Mouse (Mus musculus) embryonic facial prominence, embryonic 15.5 days (tissue): ENCODE data around the gene Il31ra. TPM values are rescaled to one million over a fixed set of nuclear protein-coding genes. Genes with fewer than 3 reads are reported as not detected.

Experiments used
- ATAC-seq: fragments of 200-750 bp; cut with Nextera tagmentation; 2 replicates; pipeline ENCODE4 v1.8.0; 2017; ENCODE audit warnings: low read depth, moderate TSS enrichment; ENCODE audit not compliant: insufficient number of reproducible peaks, low FRiP score, low TSS enrichment
- H3K27ac ChIP-seq: fragments of 300-500 bp; sonication (generic); replicated peaks from 2 replicates; pipeline ENCODE4 v1.5.1; 2015; ENCODE audit warnings: mild to moderate bottlenecking, inconsistent platforms
- H3K27me3 ChIP-seq: fragments of 300-500 bp; sonication (generic); 2 replicates; pipeline ENCODE4 v1.6.1; 2015; ENCODE audit warnings: inconsistent platforms
- H3K36me3 ChIP-seq: fragments of 300-500 bp; sonication (generic); 2 replicates; pipeline ENCODE4 v1.6.1; 2015; ENCODE audit warnings: mild to moderate bottlenecking, inconsistent platforms
- H3K4me1 ChIP-seq: fragments of 300-500 bp; sonication (generic); 2 replicates; pipeline ENCODE4 v1.6.1; 2015; ENCODE audit warnings: inconsistent platforms
- H3K4me2 ChIP-seq: fragments of 300-500 bp; sonication (generic); replicated peaks from 2 replicates; pipeline ENCODE4 v1.6.1; 2015; ENCODE audit warnings: mild to moderate bottlenecking, inconsistent platforms
- H3K4me3 ChIP-seq: fragments of 300-500 bp; sonication (generic); replicated peaks from 2 replicates; pipeline ENCODE4 v1.5.1; 2015; ENCODE audit warnings: mild to moderate bottlenecking, inconsistent platforms
- H3K9ac ChIP-seq: fragments of 300-500 bp; sonication (generic); 2 replicates; pipeline ENCODE4 v1.6.1; 2015; ENCODE audit warnings: inconsistent platforms
- H3K9me3 ChIP-seq: fragments of 300-500 bp; sonication (generic); replicated peaks from 2 replicates; pipeline ENCODE4 v1.6.1; 2016; ENCODE audit warnings: inconsistent platforms
- WGBS: fragments of 180-500 bp; shearing (Covaris S2); methylation state at CpG from one replicate; pipeline ENCODE4 v1.1.7; 2015; 5-methylcytosine and 5-hydroxymethylcytosine counted together
- polyA plus RNA-seq: library from polyadenylated mRNA; unstranded; fragments of >200 nt; fragmentation: Nextera tagmentation; extraction: Ambion mirVana; gene quantifications from 2 replicates; pipeline ENCODE4 v1.2.1, GENCODE M21; 2015

Il31ra gene
- polyA plus RNA-seq, 1 experiment from 2014 or later = 0.32 TPM

GRCm38 (mm10) chr13:112506766-112507165, 87.4 kb downstream of the Il31ra start:
- Histone ChIP-seq H3K27me3 (no peaks in the 10 kb centered on the region), H3K9me3 (no peaks in the 10 kb centered on the region), H3K4me2 (no peak overlapping the region), H3K9ac (no peak overlapping the region), H3K4me1 (no peaks in the 10 kb centered on the region), H3K36me3 (peaks cover 52% of the 10 kb centered on the region), H3K27ac (no peak overlapping the region), H3K4me3 (no peak overlapping the region)
- ATAC-seq = no peak
- WGBS = 69% methylated on average over 13 of the region's 13 CpGs

- no peak for ATAC-seq
- Histone ChIP-seq H3K36me3 (peaks cover 64% of the 10 kb centered on the region), H3K4me1 (no peaks in the 10 kb centered on the region), H3K9me3 (no peaks in the 10 kb centered on the region), H3K27me3 (no peaks in the 10 kb centered on the region), H3K4me3 (no peak overlapping the region), H3K9ac (no peak overlapping the region), H3K4me2 (no peak overlapping the region), H3K27ac (no peak overlapping the region)
- WGBS = 86% methylated on average over 6 of the region's 6 CpGs
Observed at GRCm38 (mm10) chr13:112505436-112505835, 88.7 kb downstream of the Il31ra start.

GRCm38 (mm10) chr13:112503846-112504245, 90.3 kb downstream of the Il31ra start:
- no peak overlapping the region for H3K9ac ChIP-seq
- H3K4me2 ChIP-seq = no peak overlapping the region
- peaks cover 77% of the 10 kb centered on the region for H3K36me3 ChIP-seq
- H3K27ac ChIP-seq = no peak overlapping the region
- no peaks in the 10 kb centered on the region for H3K4me1 ChIP-seq
- 91% methylated on average over 13 of the region's 13 CpGs for WGBS
- H3K27me3 ChIP-seq = no peaks in the 10 kb centered on the region
- no peak for ATAC-seq
- no peaks in the 10 kb centered on the region for H3K9me3 ChIP-seq
- H3K4me3 ChIP-seq = no peak overlapping the region

DNA sequence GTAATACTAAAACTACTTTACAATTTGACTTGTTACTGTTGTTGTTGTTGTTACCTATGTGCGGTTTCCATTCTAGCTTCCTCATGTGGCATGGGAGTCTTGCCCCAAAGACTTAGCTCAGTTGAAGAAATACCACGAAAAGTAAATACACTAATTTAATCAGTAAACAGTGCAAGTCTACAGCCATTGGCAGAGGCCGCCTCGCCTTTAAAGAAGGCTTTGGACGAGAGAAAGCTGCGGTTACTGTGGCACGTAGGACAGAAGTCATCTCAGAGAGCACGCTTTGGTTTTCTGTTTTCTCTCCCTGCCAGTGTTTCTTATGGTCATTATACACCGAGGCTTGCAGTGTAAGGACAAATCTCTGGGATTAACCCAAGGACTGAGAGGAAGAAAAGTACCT, 93.7 kb downstream of the Il31ra start:
- Histone ChIP-seq H3K4me2 (no peak overlapping the region), H3K36me3 (peaks cover 82% of the 10 kb centered on the region), H3K27ac (no peak overlapping the region), H3K9me3 (no peaks in the 10 kb centered on the region), H3K9ac (no peak overlapping the region), H3K27me3 (no peaks in the 10 kb centered on the region), H3K4me1 (no peaks in the 10 kb centered on the region), H3K4me3 (no peak overlapping the region)
- 86% methylated on average over 9 of the region's 9 CpGs for WGBS
- no peak for ATAC-seq

DNA sequence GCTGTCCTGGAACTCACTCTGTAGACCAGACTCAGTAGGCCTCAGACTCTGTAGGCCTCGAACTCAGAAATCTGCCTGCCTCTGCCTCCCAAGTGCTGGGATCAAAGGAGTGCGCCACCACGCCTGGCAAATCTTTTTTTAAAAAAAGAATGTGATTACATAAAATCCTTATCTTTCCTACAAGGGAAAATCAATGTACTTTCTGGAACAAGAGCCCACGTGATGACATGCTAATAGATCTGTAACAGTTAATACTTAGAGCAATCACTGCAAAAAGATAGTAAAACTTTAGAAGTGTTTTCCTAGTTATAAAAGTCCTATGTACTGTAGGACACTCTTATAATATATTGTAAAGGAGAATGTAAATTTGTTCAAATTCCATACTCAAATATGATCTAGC, 94.1 kb downstream of the Il31ra start:
- no peak for ATAC-seq
- no peaks in the 10 kb centered on the region for H3K4me1 ChIP-seq
- 90% methylated on average over 4 of the region's 4 CpGs for WGBS

GRCm38 (mm10) chr13:112494590-112494989, 99.6 kb downstream of the Il31ra start:
- H3K36me3 ChIP-seq = peaks cover 71% of the 10 kb centered on the region
- H3K27ac ChIP-seq = no peak overlapping the region
- H3K4me1 ChIP-seq = no peaks in the 10 kb centered on the region
- no peak overlapping the region for H3K4me2 ChIP-seq
- 92% methylated on average over 12 of the region's 12 CpGs for WGBS
- no peaks in the 10 kb centered on the region for H3K9me3 ChIP-seq
- H3K9ac ChIP-seq = no peak overlapping the region
- H3K4me3 ChIP-seq = no peak overlapping the region
- H3K27me3 ChIP-seq = no peaks in the 10 kb centered on the region
- ATAC-seq = no peak

More for the DNA sequence above, 94.1 kb downstream of the Il31ra start:
- H3K4me3 ChIP-seq = no peak overlapping the region
- no peak overlapping the region for H3K9ac ChIP-seq
- H3K4me2 ChIP-seq = no peak overlapping the region
- H3K9me3 ChIP-seq = no peaks in the 10 kb centered on the region
- no peak overlapping the region for H3K27ac ChIP-seq
- peaks cover 82% of the 10 kb centered on the region for H3K36me3 ChIP-seq
- H3K27me3 ChIP-seq = no peaks in the 10 kb centered on the region

- H3K36me3 ChIP-seq = peaks cover 55% of the 10 kb centered on the region
- H3K27me3 ChIP-seq = no peaks in the 10 kb centered on the region
- H3K9ac ChIP-seq = no peak overlapping the region
- 81% methylated on average over 1 of the region's 1 CpGs for WGBS
- H3K27ac ChIP-seq = no peak overlapping the region
- no peak for ATAC-seq
- no peaks in the 10 kb centered on the region for H3K9me3 ChIP-seq
- H3K4me1 ChIP-seq = no peaks in the 10 kb centered on the region
- no peak overlapping the region for H3K4me3 ChIP-seq
- no peak overlapping the region for H3K4me2 ChIP-seq
Observed at GRCm38 (mm10) chr13:112492285-112492678, 101.9 kb downstream of the Il31ra start.

- H3K4me1 ChIP-seq = no peaks in the 10 kb centered on the region
- no peaks in the 10 kb centered on the region for H3K27me3 ChIP-seq
- no peak overlapping the region for H3K4me2 ChIP-seq
- WGBS = 89% methylated on average over 14 of the region's 14 CpGs
- no peak for ATAC-seq
- H3K36me3 ChIP-seq = peaks cover 55% of the 10 kb centered on the region
- no peak overlapping the region for H3K9ac ChIP-seq
- H3K27ac ChIP-seq = no peak overlapping the region
- no peaks in the 10 kb centered on the region for H3K9me3 ChIP-seq
- H3K4me3 ChIP-seq = no peak overlapping the region
Observed at GRCm38 (mm10) chr13:112491636-112492284, 102.4 kb downstream of the Il31ra start.

DNA sequence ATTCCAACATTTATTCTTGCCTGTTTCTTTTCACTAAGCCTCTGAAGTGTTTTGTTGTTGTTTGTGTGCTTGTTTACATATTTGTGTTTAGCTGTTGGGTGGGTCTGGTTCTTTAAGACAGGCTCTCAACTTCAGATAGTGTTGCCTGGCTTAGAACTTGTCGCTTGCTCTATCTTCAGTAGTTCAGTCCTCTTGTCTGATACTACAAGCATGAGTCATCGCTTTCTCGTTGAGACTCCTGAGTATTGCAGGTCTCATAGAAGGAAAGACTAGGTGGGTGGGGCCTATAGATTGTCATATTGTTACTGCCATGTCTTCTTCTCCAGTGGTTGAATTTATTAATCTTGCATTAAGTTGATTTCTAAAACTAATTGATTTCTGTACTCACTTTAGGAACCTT, 104.1 kb downstream of the Il31ra start:
- Histone ChIP-seq H3K4me1 (no peaks in the 10 kb centered on the region), H3K9ac (no peak overlapping the region), H3K9me3 (no peaks in the 10 kb centered on the region), H3K4me2 (no peak overlapping the region), H3K27me3 (no peaks in the 10 kb centered on the region), H3K4me3 (no peak overlapping the region), H3K27ac (no peak overlapping the region), H3K36me3 (peaks cover 59% of the 10 kb centered on the region)
- WGBS = 89% methylated on average over 3 of the region's 3 CpGs
- ATAC-seq = no peak

DNA sequence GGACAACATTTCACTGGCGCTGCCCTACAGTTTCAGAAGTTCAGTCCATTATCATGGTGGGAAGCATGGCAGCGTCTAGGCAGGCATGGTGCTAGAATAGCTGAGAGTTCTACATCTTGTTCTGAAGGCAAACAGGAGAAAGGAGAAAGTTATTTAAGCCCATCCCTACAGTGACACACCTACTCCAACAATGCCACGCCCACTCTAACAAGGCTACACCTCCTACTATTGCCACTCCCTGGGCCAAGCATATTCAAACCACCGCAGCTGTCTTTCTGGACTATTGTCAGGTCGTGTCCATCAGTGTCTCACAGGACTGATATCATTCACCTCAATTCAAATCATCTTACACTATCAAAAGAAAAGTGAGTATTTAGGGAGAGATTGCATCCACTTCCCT, 107.5 kb downstream of the Il31ra start:
- H3K27me3 ChIP-seq = no peaks in the 10 kb centered on the region
- WGBS = 96% methylated on average over 5 of the region's 5 CpGs
- peaks cover 66% of the 10 kb centered on the region for H3K36me3 ChIP-seq
- no peak overlapping the region for H3K27ac ChIP-seq
- H3K9me3 ChIP-seq = no peaks in the 10 kb centered on the region
- no peak overlapping the region for H3K4me3 ChIP-seq
- no peak overlapping the region for H3K9ac ChIP-seq
- ATAC-seq = no peak
- H3K4me2 ChIP-seq = no peak overlapping the region
- no peaks in the 10 kb centered on the region for H3K4me1 ChIP-seq

DNA sequence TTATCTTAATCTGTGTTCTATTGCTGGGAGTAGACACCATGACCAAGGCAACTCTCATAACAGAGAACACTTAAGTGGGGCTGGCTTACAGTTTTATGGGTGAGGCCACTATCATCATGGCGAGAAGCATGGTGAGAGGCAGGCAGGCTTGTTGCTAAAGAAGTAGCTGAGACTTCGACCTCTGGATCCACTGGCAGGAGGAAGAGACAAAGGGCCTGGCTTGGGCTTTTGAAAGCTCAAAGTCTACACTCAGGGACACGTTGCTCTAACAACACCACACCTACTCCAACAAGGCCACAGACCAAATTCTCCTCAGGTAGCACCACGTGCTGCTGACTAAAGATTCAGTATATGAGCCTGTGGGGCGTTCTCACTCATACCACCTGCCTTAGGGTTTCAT, 107.9 kb downstream of the Il31ra start:
- no peak for ATAC-seq
- 96% methylated on average over 5 of the region's 5 CpGs for WGBS
- Histone ChIP-seq H3K36me3 (peaks cover 66% of the 10 kb centered on the region), H3K4me3 (no peak overlapping the region), H3K9ac (no peak overlapping the region), H3K9me3 (no peaks in the 10 kb centered on the region), H3K27me3 (no peaks in the 10 kb centered on the region), H3K4me1 (no peaks in the 10 kb centered on the region), H3K4me2 (no peak overlapping the region), H3K27ac (no peak overlapping the region)

GRCm38 (mm10) chr13:112483015-112483414, 111.1 kb downstream of the Il31ra start:
- no peak overlapping the region for H3K4me3 ChIP-seq
- H3K27ac ChIP-seq = no peak overlapping the region
- peaks cover 60% of the 10 kb centered on the region for H3K36me3 ChIP-seq
- ATAC-seq = no peak
- H3K9ac ChIP-seq = no peak overlapping the region
- H3K4me1 ChIP-seq = no peaks in the 10 kb centered on the region
- no peak overlapping the region for H3K4me2 ChIP-seq
- 70% methylated on average over 7 of the region's 7 CpGs for WGBS
- H3K9me3 ChIP-seq = no peaks in the 10 kb centered on the region
- H3K27me3 ChIP-seq = no peaks in the 10 kb centered on the region
